Mouse (Mus musculus) hindbrain, embryonic 11.5 days (tissue): Measurements from ENCODE around the gene Gm20388. TPM values are rescaled to one million over a fixed set of nuclear protein-coding genes. Genes with fewer than 3 reads are reported as not detected.

Experiments used
- ATAC-seq: fragments of 200-750 bp; cut with Nextera tagmentation; 2 replicates; pipeline ENCODE4 v1.8.0; 2017; ENCODE audit warnings: mild to moderate bottlenecking, moderate TSS enrichment, moderate library complexity; ENCODE audit not compliant: low FRiP score
- DNase-seq: peaks from one replicate; pipeline ENCODE4 v3.0.0-alpha.2; 2015; ENCODE audit warnings: low spot score
- H3K27ac ChIP-seq: fragments of 300-500 bp; sonication (generic); 2 replicates; pipeline ENCODE4 v1.5.1; 2014; ENCODE audit warnings: mild to moderate bottlenecking, low read depth, low read length
- H3K27me3 ChIP-seq: fragments of 300-500 bp; sonication (generic); 2 replicates; pipeline ENCODE4 v1.6.1; 2014; ENCODE audit warnings: mild to moderate bottlenecking, low read length, moderate library complexity, mixed read lengths; ENCODE audit not compliant: control insufficient read depth, insufficient read depth
- H3K36me3 ChIP-seq: fragments of 300-500 bp; sonication (generic); 2 replicates; pipeline ENCODE4 v1.6.1; 2014; ENCODE audit warnings: mild to moderate bottlenecking, low read length, moderate library complexity, mixed read lengths; ENCODE audit not compliant: control insufficient read depth, insufficient read depth
- H3K4me1 ChIP-seq: fragments of 300-500 bp; sonication (generic); replicated peaks from 2 replicates; pipeline ENCODE4 v1.6.1; 2014; ENCODE audit warnings: low read length, mixed read lengths; ENCODE audit not compliant: control insufficient read depth, insufficient read depth
- H3K4me2 ChIP-seq: fragments of 300-500 bp; sonication (generic); replicated peaks from 2 replicates; pipeline ENCODE4 v1.6.1; 2014; ENCODE audit warnings: mild to moderate bottlenecking, low read depth, low read length
- H3K4me3 ChIP-seq: fragments of 300-500 bp; sonication (generic); 2 replicates; pipeline ENCODE4 v1.5.1; 2014; ENCODE audit warnings: low read depth, low read length
- H3K9ac ChIP-seq: fragments of 300-500 bp; sonication (generic); 2 replicates; pipeline ENCODE4 v1.6.1; 2014; ENCODE audit warnings: low read depth, low read length
- H3K9me3 ChIP-seq: fragments of 300-500 bp; sonication (generic); 2 replicates; pipeline ENCODE4 v1.6.1; 2016; ENCODE audit warnings: low read length; ENCODE audit not compliant: control insufficient read depth
- WGBS: fragments of 180-500 bp; shearing (Covaris S2); extraction: QIAGEN DNeasy Blood & Tissue Kit; methylation state at CpG from one replicate; pipeline ENCODE4 v1.1.7; 2014; 5-methylcytosine and 5-hydroxymethylcytosine counted together
- polyA plus RNA-seq: library from polyadenylated mRNA; unstranded; fragments of >200 nt; fragmentation: Nextera tagmentation; extraction: Ambion mirVana; gene quantifications from 2 replicates; pipeline ENCODE4 v1.2.1, GENCODE M21; 2014

The Gm20388 gene
- polyA plus RNA-seq, 1 experiment from 2014 or later = 11.8 TPM

- no peaks in the 10 kb centered on the region for H3K27me3 ChIP-seq
- no peaks in the 10 kb centered on the region for H3K4me1 ChIP-seq
- H3K36me3 ChIP-seq = no peaks in the 10 kb centered on the region
- H3K4me3 ChIP-seq = no peak overlapping the region
- H3K9ac ChIP-seq = no peak overlapping the region
- H3K4me2 ChIP-seq = no peak overlapping the region
- 90% methylated on average over 16 of the region's 16 CpGs for WGBS
- no peak for ATAC-seq
- no peak overlapping the region for H3K27ac ChIP-seq
- H3K9me3 ChIP-seq = no peaks in the 10 kb centered on the region
- no peak for DNase-seq
Measured at GRCm38 (mm10) chr8:122088631-122089030, 2178.0 kb downstream of the Gm20388 start.

- Histone ChIP-seq H3K9ac (no peak overlapping the region), H3K9me3 (no peaks in the 10 kb centered on the region), H3K36me3 (no peaks in the 10 kb centered on the region), H3K4me3 (no peak overlapping the region), H3K4me1 (no peaks in the 10 kb centered on the region), H3K27me3 (no peaks in the 10 kb centered on the region), H3K4me2 (no peak overlapping the region), H3K27ac (no peak overlapping the region)
- ATAC-seq = no peak
- DNase-seq = no peak
- WGBS = 95% methylated on average over 7 of the region's 7 CpGs
Measured at GRCm38 (mm10) chr8:122089186-122089700, 2178.6 kb downstream of the Gm20388 start.

- Histone ChIP-seq H3K27ac (no peak overlapping the region), H3K27me3 (no peaks in the 10 kb centered on the region), H3K9me3 (no peaks in the 10 kb centered on the region), H3K4me1 (no peaks in the 10 kb centered on the region), H3K4me3 (no peak overlapping the region), H3K4me2 (no peak overlapping the region), H3K9ac (no peak overlapping the region), H3K36me3 (no peaks in the 10 kb centered on the region)
- DNase-seq (no peak), ATAC-seq (no peak)
- 81% methylated on average over 5 of the region's 5 CpGs for WGBS
Measured at GRCm38 (mm10) chr8:122092476-122092875, 2181.8 kb downstream of the Gm20388 start.

- Histone ChIP-seq H3K4me1 (peaks cover 2% of the 10 kb centered on the region; the same call in 1 of the 2 replicates), H3K9ac (no peak overlapping the region), H3K27ac (no peak overlapping the region), H3K4me2 (no peak overlapping the region), H3K27me3 (no peaks in the 10 kb centered on the region), H3K36me3 (no peaks in the 10 kb centered on the region), H3K4me3 (no peak overlapping the region), H3K9me3 (no peaks in the 10 kb centered on the region)
- ATAC-seq (no peak), DNase-seq (no peak)
- 82% methylated on average over 3 of the region's 3 CpGs for WGBS
Measured at GRCm38 (mm10) chr8:122098766-122099165, 2188.1 kb downstream of the Gm20388 start.

GRCm38 (mm10) chr8:122099711-122100220 lies 2189.1 kb downstream of the Gm20388 start:
- Histone ChIP-seq H3K36me3 (no peaks in the 10 kb centered on the region), H3K9me3 (no peaks in the 10 kb centered on the region), H3K27me3 (no peaks in the 10 kb centered on the region), H3K4me3 (no peak overlapping the region), H3K27ac (no peak overlapping the region), H3K4me1 (peaks cover 2% of the 10 kb centered on the region; the same call in 1 of the 2 replicates), H3K4me2 (no peak overlapping the region), H3K9ac (no peak overlapping the region)
- ATAC-seq = no peak
- DNase-seq = no peak
- WGBS = 74% methylated on average over 7 of the region's 7 CpGs

- no peaks in the 10 kb centered on the region for H3K27me3 ChIP-seq
- H3K27ac ChIP-seq = no peak overlapping the region
- peaks cover 2% of the 10 kb centered on the region; the same call in 1 of the 2 replicates for H3K4me1 ChIP-seq
- no peaks in the 10 kb centered on the region for H3K36me3 ChIP-seq
- no peaks in the 10 kb centered on the region for H3K9me3 ChIP-seq
- no peak overlapping the region for H3K4me2 ChIP-seq
- DNase-seq (no peak), ATAC-seq (no peak)
- no peak overlapping the region for H3K4me3 ChIP-seq
- 58% methylated on average over 5 of the region's 5 CpGs for whole genome bisulfite sequencing
- no peak overlapping the region for H3K9ac ChIP-seq
Measured at GRCm38 (mm10) chr8:122101816-122102215, 2191.2 kb downstream of the Gm20388 start.

- Histone ChIP-seq H3K27me3 (no peaks in the 10 kb centered on the region), H3K9ac (no peak overlapping the region), H3K4me3 (no peak overlapping the region), H3K27ac (no peak overlapping the region), H3K4me1 (peaks cover 2% of the 10 kb centered on the region; the same call in 1 of the 2 replicates), H3K36me3 (no peaks in the 10 kb centered on the region), H3K9me3 (no peaks in the 10 kb centered on the region), H3K4me2 (no peak overlapping the region)
- DNase-seq (peak; percentile 46), ATAC-seq (no peak)
- WGBS = 26% methylated on average over 8 of the region's 8 CpGs
Measured at GRCm38 (mm10) chr8:122102286-122102685, 2191.6 kb downstream of the Gm20388 start.

GRCm38 (mm10) chr8:122103241-122103640 lies 2192.6 kb downstream of the Gm20388 start:
- Histone ChIP-seq H3K27me3 (no peaks in the 10 kb centered on the region), H3K9ac (no peak overlapping the region), H3K4me2 (no peak overlapping the region), H3K27ac (no peak overlapping the region), H3K4me3 (no peak overlapping the region), H3K9me3 (no peaks in the 10 kb centered on the region), H3K36me3 (no peaks in the 10 kb centered on the region), H3K4me1 (peaks cover 2% of the 10 kb centered on the region; the same call in 1 of the 2 replicates)
- ATAC-seq (no peak), DNase-seq (no peak)
- 72% methylated on average over 9 of the region's 9 CpGs for WGBS

- WGBS = 62% methylated on average over 4 of the region's 4 CpGs
- Histone ChIP-seq H3K4me1 (peaks cover 2% of the 10 kb centered on the region; the same call in 1 of the 2 replicates), H3K27me3 (no peaks in the 10 kb centered on the region), H3K36me3 (no peaks in the 10 kb centered on the region), H3K9ac (no peak overlapping the region), H3K9me3 (no peaks in the 10 kb centered on the region), H3K4me2 (no peak overlapping the region), H3K27ac (no peak overlapping the region), H3K4me3 (no peak overlapping the region)
- no peak for DNase-seq
- no peak for ATAC-seq
Measured at GRCm38 (mm10) chr8:122104658-122105057, 2194.0 kb downstream of the Gm20388 start.
